Mouse (Mus musculus) brain, adult 2 months (tissue): ENCODE results near the gene Fmo5.

ENCODE experiments used
- DNase-seq: peaks from one replicate; pipeline ENCODE4 v3.0.0; 2011; ENCODE audit warnings: low read depth, low spot score

The Fmo5 gene

DNA sequence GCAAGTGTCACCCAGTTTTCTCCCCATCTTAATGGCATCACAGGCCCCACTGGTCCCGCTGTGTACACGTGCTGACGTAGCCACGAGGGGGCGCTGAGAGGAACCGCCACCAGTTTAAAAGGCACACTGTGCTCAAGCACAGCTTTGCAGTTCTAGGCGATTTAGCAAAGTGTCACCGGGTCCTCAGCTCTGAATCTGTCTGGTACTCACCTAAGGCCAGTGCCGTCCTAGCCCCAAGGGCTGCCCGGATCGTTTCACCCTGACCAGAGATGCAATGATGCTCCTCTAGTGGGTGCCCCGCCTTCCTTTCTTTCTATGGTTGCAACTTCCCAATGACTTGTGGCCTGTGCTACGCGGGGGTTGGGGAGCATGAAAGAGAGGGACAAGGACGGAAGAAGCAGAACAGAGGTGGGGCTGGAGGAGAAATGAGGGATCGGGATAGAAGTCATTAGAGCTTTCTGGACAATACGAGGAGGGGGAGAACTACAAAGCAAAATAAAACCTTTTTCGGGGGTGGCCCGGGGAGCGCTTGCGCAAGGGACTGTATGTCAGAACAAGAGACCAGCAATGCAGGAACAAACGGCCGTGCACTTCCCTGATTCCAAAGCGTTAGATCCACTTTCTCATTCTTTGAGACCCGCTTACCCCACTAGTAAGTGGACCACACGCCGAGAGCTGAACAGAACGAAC is 52.2 kb downstream of the Fmo5 start:
- peak; percentile 83 for DNase-seq

- peak; percentile 85 for DNase-seq
Observed at GRCm38 (mm10) chr3:97681321-97682158, 52.9 kb downstream of the Fmo5 start.

DNA sequence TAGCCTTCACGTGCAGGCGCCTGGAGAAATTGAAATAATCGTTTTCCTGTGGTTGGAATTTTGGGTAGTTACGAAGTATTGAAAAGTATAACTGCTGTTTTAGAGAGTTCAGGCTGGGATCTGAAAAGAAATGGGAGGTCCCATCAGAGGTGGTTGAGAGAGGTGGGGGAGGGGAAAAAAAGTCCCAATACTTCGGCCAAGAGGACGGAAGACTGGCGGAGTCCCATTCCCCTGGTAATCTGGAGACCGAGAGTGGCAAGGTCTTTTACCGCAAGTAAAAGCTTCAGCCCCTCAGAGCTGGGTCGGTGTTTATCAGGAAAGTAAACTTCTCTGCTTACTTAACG is 53.5 kb downstream of the Fmo5 start:
- DNase-seq: no peak

DNA sequence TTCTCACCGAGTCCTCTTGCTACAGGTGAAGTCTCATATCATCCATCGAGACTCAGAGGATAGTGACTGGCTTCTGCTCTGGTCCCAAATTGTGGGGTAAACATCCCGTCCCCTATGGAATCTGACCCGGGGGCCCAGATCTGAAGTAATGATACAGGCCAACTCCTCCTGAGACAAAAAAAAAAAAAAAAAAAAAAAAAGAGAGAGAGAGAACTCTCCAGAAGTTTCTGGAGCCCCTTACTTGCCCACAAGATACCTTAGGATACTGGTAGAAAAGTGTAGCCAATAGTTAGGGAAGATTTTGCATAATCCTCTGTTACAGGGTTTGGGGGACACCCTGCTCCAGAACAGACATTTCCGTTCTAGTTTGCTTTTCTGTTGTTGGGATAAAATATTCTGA is 54.0 kb downstream of the Fmo5 start:
- no peak for DNase-seq

- peak; percentile 44 for DNase-seq
Observed at GRCm38 (mm10) chr3:97683560-97684195, 55.1 kb downstream of the Fmo5 start.

DNA sequence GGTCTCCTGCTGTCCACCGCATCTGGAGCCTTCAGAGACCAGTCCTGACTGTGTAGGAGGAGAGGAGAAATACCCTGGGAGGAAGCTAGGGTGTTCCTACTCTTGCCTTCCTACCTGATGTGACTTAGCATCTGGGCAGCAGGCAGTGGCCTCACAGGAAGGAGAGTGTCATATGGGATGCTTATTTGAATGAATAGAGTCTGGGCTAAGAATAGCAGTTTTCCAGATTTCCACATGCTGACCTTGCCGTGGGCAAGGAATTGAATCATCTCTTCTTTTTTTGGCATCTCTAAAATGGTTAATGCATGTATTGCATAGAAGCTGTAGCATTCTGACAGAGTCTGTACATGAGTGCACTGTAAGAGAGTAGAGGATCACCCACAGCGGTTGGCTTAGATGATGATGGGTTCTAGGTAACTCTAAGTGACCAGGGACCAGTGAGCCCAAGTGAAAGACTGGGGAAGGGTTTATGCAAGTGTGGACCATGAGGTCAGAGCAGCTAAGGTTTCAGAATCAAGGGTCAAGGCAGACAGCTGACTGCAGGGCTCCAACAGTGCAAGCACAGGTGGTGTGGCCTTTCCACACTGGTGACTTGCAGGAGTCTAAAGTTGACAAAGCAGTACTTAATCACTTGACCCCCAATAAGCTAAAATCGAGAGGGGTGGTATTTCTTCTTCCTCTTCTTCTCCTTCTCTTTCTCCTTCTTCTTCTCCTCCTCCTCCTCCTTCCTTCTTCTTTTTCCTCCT is 57.9 kb downstream of the Fmo5 start:
- peak; percentile 57 for DNase-seq

- no peak for DNase-seq
Observed at GRCm38 (mm10) chr3:97689289-97689688, 60.7 kb downstream of the Fmo5 start.

GRCm38 (mm10) chr3:97690590-97690989 is 62.0 kb downstream of the Fmo5 start:
- no peak for DNase-seq

- peak; percentile 77 for DNase-seq
Observed at GRCm38 (mm10) chr3:97691443-97692017, 62.9 kb downstream of the Fmo5 start.

DNA sequence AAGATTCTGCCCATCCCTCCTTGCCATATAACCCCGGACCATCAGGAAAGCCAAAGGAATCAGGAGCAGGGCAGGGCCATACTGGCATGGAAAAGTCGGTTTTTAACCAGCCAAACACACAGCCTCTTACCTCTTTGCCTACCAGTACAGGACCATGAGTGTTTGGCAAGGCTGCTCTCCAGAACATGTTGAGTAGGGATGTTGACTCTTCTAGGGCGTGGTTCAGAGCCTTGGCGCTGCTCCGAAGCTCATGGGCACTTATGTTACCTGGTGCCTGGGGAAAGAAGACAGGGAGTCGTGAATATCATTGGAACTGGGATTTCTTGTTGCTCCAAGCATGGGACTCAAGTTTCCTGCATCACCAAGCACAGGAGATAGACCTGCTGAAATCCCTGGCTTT is 65.2 kb downstream of the Fmo5 start:
- DNase-seq: no peak

DNA sequence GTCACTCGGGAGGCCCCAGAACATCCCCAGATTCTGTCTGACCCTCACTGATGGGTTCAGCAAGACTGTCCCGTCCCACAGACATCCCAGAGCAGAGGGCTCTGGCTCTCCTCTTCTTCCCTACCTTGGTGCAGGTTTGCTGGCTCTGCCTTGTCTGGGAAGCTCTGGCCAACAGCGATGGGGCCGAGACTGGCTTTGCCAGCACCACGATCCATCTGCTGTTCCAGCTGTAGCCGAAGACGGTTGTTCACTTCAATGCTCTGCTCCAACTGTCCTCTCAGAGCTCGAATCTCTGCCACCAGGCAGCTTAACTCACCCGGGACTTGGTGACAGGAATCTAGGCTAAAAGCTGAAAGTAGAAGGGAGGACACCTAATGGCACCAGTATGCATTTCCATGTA is 68.3 kb downstream of the Fmo5 start:
- DNase-seq: no peak

GRCm38 (mm10) chr3:97697291-97697690 is 68.7 kb downstream of the Fmo5 start:
- DNase-seq: no peak

DNA sequence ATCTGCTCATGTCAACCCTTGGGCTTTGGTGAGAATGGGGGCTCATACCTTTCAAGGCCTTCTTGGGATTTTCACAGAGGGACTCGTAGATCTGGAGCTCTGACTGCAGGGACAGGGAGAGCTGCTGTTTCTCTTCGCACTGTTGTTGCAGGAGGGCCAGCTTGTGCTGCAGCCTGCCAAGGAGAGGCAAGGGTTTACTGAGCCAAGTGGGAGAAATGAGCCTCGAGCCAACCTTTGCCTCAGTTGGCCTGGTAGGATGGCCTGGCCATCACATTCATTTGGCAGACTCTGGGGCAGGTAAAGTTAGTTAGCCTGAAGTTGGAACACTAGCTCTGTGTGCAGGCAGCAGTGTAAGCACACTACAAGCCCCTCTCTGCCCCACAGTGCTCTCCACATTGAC is 70.5 kb downstream of the Fmo5 start:
- DNase-seq: no peak

DNA sequence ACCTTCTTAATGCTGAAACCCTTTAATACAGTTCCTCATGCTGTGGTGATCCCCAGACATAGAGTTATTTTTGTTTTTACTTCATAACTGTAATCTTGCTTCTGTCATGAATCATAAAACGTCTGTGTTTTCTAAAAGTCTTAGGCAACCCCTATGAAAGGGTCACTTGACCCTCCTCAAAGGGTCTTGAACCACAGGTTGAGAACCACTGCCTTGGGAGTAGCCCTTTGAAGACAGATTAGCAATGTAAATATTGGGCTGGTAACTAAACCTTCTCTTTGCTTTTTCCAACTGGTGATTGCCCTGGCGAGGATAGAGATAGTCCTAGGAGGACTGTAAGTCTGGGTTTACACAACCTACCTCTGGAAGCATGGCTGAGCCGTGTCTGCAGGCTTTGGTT is 72.6 kb downstream of the Fmo5 start:
- no peak for DNase-seq

- no peak for DNase-seq
Observed at GRCm38 (mm10) chr3:97702448-97703080, 74.0 kb downstream of the Fmo5 start.
